Mouse (Mus musculus) embryonic facial prominence, embryonic 13.5 days (tissue): ENCODE measurements around the gene Tarm1. TPM values are rescaled to one million over a fixed set of nuclear protein-coding genes. Genes with fewer than 3 reads are reported as not detected.

Experiments
- ATAC-seq: fragments of 200-750 bp; cut with Nextera tagmentation; 2 replicates; pipeline ENCODE4 v1.8.0; 2017; ENCODE audit warnings: low read depth; ENCODE audit not compliant: insufficient number of reproducible peaks, insufficient read depth, low FRiP score, low TSS enrichment
- H3K27ac ChIP-seq: fragments of 300-500 bp; sonication (generic); 2 replicates; pipeline ENCODE4 v1.5.1; 2015; ENCODE audit warnings: moderate library complexity, mild to moderate bottlenecking, inconsistent platforms
- H3K27me3 ChIP-seq: fragments of 300-500 bp; sonication (generic); 2 replicates; pipeline ENCODE4 v1.6.1; 2015; ENCODE audit warnings: mild to moderate bottlenecking, inconsistent platforms
- H3K36me3 ChIP-seq: fragments of 300-500 bp; sonication (generic); 2 replicates; pipeline ENCODE4 v1.6.1; 2015; ENCODE audit warnings: mild to moderate bottlenecking, inconsistent platforms
- H3K4me1 ChIP-seq: fragments of 300-500 bp; sonication (generic); 2 replicates; pipeline ENCODE4 v1.6.1; 2015; ENCODE audit warnings: inconsistent platforms
- H3K4me2 ChIP-seq: fragments of 300-500 bp; sonication (generic); 2 replicates; pipeline ENCODE4 v1.6.1; 2015; ENCODE audit warnings: moderate library complexity, mild to moderate bottlenecking, inconsistent platforms
- H3K4me3 ChIP-seq: fragments of 300-500 bp; sonication (generic); 2 replicates; pipeline ENCODE4 v1.5.1; 2015; ENCODE audit warnings: mild to moderate bottlenecking, inconsistent platforms
- H3K9ac ChIP-seq: fragments of 300-500 bp; sonication (generic); 2 replicates; pipeline ENCODE4 v1.6.1; 2015; ENCODE audit warnings: mild to moderate bottlenecking, inconsistent platforms
- H3K9me3 ChIP-seq: fragments of 300-500 bp; sonication (generic); 2 replicates; pipeline ENCODE4 v1.6.1; 2016; ENCODE audit warnings: inconsistent platforms
- WGBS: fragments of 180-500 bp; shearing (Covaris S2); methylation state at CpG from one replicate; pipeline ENCODE4 v1.1.7; 2015; ENCODE audit warnings: mixed read lengths; 5-methylcytosine and 5-hydroxymethylcytosine counted together
- polyA plus RNA-seq: library from polyadenylated mRNA; unstranded; fragments of >200 nt; fragmentation: Nextera tagmentation; extraction: Ambion mirVana; gene quantifications from 2 replicates; pipeline ENCODE4 v1.2.1, GENCODE M21; 2015

Tarm1 gene
- polyA plus RNA-seq, 1 experiment from 2014 or later = not detected

- Histone ChIP-seq H3K9ac (no peak overlapping the region), H3K27me3 (no peaks in the 10 kb centered on the region), H3K4me3 (no peak overlapping the region), H3K9me3 (no peaks in the 10 kb centered on the region), H3K4me2 (no peak overlapping the region), H3K36me3 (no peaks in the 10 kb centered on the region), H3K4me1 (no peaks in the 10 kb centered on the region), H3K27ac (no peak overlapping the region)
- 81% methylated on average over 9 of the region's 11 CpGs for WGBS
- no peak for ATAC-seq
These were observed 62.4 kb downstream of the Tarm1 start for GRCm38 (mm10) chr7:3439984-3440383.

DNA sequence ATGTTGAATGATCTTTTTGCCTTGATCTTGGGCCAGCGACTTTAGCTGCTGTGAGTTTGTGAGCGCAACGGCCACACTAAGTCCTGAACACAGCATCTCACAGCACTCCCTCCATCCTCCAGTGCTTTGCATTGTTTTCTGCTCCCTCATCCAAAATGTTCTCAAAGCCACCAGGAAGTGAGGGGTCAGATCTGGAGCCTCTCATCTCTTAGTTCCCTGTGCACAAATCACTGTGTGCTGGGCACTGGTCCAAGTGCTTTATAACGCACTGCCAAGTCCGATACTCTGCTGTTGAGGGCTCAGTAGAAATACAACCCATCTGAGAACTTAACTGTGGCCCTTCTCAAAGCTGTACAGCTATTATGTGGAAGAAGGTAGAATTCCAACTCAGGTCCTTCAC, 64.5 kb downstream of the Tarm1 start:
- Histone ChIP-seq H3K27ac (no peak overlapping the region), H3K27me3 (no peaks in the 10 kb centered on the region), H3K36me3 (no peaks in the 10 kb centered on the region), H3K4me1 (no peaks in the 10 kb centered on the region), H3K4me3 (no peak overlapping the region), H3K9ac (no peak overlapping the region), H3K9me3 (no peaks in the 10 kb centered on the region), H3K4me2 (no peak overlapping the region)
- WGBS = 61% methylated on average over 5 of the region's 5 CpGs
- no peak for ATAC-seq

Other genes with a start within 250 kb of the Tarm1 start
- 43.3 and 44.7 TPM in 2 replicates for gene Myadm, start 213.5 kb downstream of the Tarm1 start, polyA plus RNA-seq
- gene Prkcg, start 213.4 kb downstream of the Tarm1 start, polyA plus RNA-seq = 0.17 TPM in 1 of 2 replicates, not detected in the other
- gene Cacng7, start 169.7 kb downstream of the Tarm1 start, polyA plus RNA-seq = 3.3 and 3.7 TPM in 2 replicates
- 5.5 and 7.5 TPM in 2 replicates for gene Cacng8, start 111.9 kb downstream of the Tarm1 start, polyA plus RNA-seq
- 0.46 and 0.67 TPM in 2 replicates for gene Cacng6, start 78.4 kb downstream of the Tarm1 start, polyA plus RNA-seq
- gene Oscar, start 113.5 kb upstream of the Tarm1 start, polyA plus RNA-seq = 0.33 and 0.37 TPM in 2 replicates
- 427 and 457 TPM in 2 replicates for gene Ndufa3, start 114.7 kb upstream of the Tarm1 start, polyA plus RNA-seq
- 29.6 and 31.2 TPM in 2 replicates for gene Tfpt, start 127.3 kb upstream of the Tarm1 start, polyA plus RNA-seq
- 114 and 122 TPM in 2 replicates for gene Prpf31, start 127.4 kb upstream of the Tarm1 start, polyA plus RNA-seq
- 65.6 and 66.0 TPM in 2 replicates for gene Cnot3, start 142.6 kb upstream of the Tarm1 start, polyA plus RNA-seq
- 20.0 and 20.6 TPM in 2 replicates for gene Leng1, start 163.2 kb upstream of the Tarm1 start, polyA plus RNA-seq
- gene Tmc4, start 174.9 kb upstream of the Tarm1 start, polyA plus RNA-seq = 6.2 and 10.3 TPM in 2 replicates
- gene Tsen34, start 190.2 kb upstream of the Tarm1 start, polyA plus RNA-seq = 275 and 301 TPM in 2 replicates
- gene Mboat7, start 190.9 kb upstream of the Tarm1 start, polyA plus RNA-seq = 63.7 and 65.7 TPM in 2 replicates
- 1,711 and 1,735 TPM in 2 replicates for gene Rps9, start 201.4 kb upstream of the Tarm1 start, polyA plus RNA-seq
- gene Pirb, start 217.8 kb upstream of the Tarm1 start, polyA plus RNA-seq = 0.17 and 0.33 TPM in 2 replicates